Mouse (Mus musculus): Measurements from ENCODE around the gene Sfxn5. TPM values are rescaled to one million over a fixed set of nuclear protein-coding genes. Genes with fewer than 3 reads are reported as not detected.

Gene Sfxn5
- total RNA-seq, 2 experiments from 2014 or later: 0.92 to 0.93 TPM

GRCm38 (mm10) chr6:85206182-85206938 lies 126.9 kb downstream of the Sfxn5 start:
- ATAC-seq (replicated peaks; ENCODE audit: poor library complexity, severe bottlenecking): no peak

DNA sequence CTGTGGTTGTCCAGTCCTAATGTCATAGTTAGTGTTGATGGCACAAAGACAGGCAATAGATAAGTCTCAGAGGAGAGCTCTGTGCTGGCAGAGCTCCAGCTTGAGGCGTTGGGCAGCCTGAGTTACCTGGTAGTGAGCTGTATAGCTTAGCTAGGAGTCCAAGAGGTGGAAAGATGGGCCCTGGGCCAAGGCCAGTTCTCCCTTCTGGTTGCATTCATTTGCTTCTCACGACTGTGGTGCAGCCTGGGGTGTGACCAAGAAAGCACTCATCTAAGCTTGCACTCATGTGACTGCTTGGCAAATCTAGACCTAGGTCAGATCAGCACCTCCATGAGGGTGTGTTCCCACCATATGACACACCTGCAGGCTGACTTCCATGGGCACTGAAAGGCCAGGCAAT lies 135.3 kb downstream of the Sfxn5 start:
- ATAC-seq (replicated peaks; ENCODE audit: poor library complexity, severe bottlenecking): no peak

DNA sequence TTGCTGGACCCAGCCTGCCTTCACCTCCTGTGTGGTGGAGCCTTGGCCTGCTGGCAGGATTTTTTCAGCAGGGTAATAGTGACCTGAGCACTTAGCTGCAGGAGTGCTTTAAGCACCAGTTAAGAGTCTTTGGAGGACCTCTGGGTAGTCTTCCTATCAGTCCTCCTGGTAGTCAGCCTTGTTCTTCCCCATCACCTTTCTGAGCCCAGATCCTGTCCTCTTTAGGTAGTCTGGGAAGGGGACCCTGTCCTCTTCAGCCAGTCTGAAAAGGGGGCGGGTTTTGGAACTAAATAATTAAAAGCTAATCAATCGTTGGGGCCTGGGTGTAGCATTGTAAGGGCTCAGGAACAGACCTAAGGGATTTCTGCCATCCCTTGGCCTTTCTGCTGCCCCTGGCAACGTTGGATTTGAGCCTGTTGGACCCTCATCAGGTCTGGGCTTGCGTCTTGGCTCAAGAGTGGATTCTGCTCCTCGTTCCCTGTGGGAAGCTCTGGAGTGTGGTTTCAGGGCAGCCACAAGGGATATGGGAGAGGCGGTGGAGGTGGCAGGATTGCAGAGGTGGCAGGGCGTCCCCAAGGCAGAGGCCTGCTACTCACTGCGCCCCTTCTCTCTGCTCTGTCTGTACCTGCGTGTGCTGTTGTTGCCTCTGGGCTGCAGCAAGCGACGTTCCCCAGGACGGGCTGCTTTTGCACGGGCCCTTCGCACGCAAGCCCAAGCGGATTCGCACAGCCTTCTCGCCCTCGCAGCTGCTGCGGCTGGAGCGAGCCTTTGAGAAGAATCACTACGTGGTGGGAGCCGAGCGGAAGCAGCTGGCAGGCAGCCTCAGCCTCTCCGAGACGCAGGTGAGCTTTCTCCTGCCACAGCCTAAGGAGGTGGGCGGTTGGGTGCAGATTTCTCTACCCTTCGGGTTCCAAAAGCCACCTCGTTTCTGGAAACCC lies 139.6 kb downstream of the Sfxn5 start:
- no peak for ATAC-seq (replicated peaks; ENCODE audit: poor library complexity, severe bottlenecking)

GRCm38 (mm10) chr6:85191751-85192440 lies 141.3 kb downstream of the Sfxn5 start:
- no peak for ATAC-seq (replicated peaks; ENCODE audit: poor library complexity, severe bottlenecking)

DNA sequence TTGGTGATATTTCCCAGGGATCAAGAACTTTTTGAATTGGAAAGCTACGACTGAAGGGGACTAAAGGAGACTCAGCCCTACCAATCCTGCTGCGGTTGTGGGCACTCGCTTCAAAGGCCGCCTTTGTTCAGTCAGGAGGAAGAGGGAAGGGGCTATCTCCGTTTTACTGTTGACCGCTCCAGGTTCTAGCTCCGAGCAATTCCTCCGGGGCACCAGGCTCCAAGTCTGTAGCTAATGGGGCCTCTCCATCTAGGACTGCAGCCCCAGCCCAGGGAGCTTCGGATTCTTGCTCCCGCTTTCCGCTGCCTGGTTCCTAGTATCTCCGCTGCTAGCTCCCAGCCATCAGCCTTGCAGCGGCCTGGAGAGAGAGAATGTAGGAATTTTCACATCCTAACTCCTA lies 142.6 kb downstream of the Sfxn5 start:
- ATAC-seq (replicated peaks; ENCODE audit: poor library complexity, severe bottlenecking): no peak

- ATAC-seq (replicated peaks; ENCODE audit: poor library complexity, severe bottlenecking): no peak; the same call in 1 of the 2 replicates
Observed at GRCm38 (mm10) chr6:85189911-85190591, 143.2 kb downstream of the Sfxn5 start.

DNA sequence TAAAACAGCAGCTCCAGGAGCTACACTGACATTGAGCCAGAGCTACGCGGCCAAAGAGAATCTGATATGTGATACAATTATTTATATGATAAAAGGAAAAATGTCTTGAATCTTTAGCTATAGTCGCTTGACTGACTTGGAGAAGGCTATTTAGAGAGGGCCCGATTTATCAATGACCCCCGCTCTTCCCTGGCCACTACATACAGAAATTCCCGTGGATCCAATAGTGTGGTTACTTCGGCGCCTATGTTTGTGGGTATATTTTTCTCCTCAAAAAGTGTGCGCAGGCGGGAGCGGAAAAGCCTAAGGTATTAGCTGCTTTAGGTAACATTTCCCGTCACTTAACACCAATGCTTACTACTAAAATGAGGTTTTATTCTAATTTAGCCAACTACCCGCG lies 143.9 kb downstream of the Sfxn5 start:
- ATAC-seq (replicated peaks; ENCODE audit: poor library complexity, severe bottlenecking): no peak

- ATAC-seq (replicated peaks; ENCODE audit: poor library complexity, severe bottlenecking): no peak
Observed at GRCm38 (mm10) chr6:85188256-85189110, 144.7 kb downstream of the Sfxn5 start.

DNA sequence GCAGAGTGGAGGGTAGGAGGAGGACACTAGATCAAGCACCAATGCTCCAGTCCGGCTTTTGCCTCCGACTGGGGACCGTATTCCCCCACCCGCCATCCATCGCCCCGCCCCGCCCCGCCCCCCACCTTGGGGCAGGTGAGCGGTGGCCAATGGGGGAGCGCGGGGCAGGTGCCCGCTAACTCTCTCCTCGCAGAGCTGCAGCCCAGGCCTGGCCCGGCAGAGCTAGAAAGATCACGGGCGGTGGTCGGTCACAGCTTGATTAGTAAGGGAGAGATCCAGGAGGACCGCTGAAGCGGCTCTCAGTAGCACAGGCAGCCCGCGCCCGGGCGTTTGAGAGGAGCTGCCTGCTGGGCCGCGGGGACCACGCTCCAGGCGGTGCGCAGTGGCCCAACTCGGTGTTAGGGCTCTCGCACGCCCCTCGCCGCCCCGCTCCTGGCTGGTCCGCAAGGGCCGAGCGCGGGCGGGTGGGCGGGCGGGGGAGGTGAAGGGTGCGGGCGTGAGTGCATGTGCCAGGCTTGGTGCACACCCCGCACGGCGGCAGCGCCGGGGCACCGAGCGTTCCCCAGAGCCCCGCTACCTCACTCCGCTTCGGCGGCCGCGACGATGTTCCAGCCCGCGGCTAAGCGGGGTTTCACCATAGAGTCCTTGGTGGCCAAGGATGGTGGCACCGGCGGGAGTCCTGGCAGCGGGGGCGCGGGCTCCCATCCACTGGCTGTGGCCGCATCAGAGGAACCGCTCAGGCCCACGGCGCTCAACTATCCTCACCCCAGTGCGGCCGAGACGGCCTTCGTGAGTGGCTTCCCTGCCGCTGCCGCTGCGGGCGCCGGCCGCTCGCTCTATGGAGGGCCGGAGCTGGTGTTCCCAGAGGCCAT lies 145.6 kb downstream of the Sfxn5 start, which contains the start of gene Emx1:
Gene Emx1, plus strand, starts transcription at position 99 of the 872 bp plus-strand sequence.
- ATAC-seq (replicated peaks; ENCODE audit: poor library complexity, severe bottlenecking): no peak

GRCm38 (mm10) chr6:85186744-85187059 lies 146.5 kb downstream of the Sfxn5 start:
- no peak for ATAC-seq (replicated peaks; ENCODE audit: poor library complexity, severe bottlenecking)

- no peak for ATAC-seq (replicated peaks; ENCODE audit: poor library complexity, severe bottlenecking)
Observed at GRCm38 (mm10) chr6:85186033-85186743, 147.0 kb downstream of the Sfxn5 start.

DNA sequence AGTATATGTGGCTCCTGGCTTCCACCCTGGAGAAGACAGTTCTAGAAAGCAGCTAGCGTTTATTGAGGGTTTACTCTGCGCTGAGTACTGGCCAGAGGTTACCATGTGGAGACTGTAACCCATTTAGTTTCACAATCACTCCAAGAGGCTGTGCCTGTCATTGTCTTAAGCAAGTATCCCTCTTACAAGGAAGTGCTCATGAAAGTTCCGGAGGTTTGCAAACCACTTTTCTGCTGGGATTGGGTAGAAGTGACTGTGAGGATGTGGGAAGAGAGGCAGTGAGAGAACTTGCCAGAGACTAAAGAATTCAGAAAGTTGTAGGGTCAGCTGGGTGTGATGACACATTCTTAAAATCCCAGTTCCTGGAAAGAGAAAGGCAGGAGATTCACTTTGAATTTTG lies 149.3 kb downstream of the Sfxn5 start:
- ATAC-seq (replicated peaks; ENCODE audit: poor library complexity, severe bottlenecking): peak; percentile 57

DNA sequence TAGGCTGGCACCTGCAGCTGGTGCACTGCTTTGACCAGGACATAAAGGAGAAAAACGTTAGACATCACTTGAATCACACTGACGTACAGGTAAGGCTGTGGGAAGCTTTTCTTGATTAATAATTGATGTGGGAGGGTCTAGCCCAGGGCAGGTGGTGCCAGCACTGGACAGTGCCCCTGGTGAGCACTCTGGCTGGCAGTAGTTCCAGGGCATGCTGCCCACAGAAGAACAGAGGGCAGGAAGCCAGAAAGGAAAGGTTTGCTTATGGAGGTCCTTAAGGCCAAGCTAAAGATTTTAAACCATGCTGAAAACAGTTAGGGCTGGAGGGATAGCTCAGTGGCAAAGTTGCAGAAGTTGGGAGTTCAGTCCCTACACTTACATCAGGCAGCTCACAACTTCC lies 153.2 kb downstream of the Sfxn5 start:
- ATAC-seq (replicated peaks; ENCODE audit: poor library complexity, severe bottlenecking): no peak

GRCm38 (mm10) chr6:85179569-85179968 lies 153.7 kb downstream of the Sfxn5 start:
- ATAC-seq (replicated peaks; ENCODE audit: poor library complexity, severe bottlenecking): no peak

DNA sequence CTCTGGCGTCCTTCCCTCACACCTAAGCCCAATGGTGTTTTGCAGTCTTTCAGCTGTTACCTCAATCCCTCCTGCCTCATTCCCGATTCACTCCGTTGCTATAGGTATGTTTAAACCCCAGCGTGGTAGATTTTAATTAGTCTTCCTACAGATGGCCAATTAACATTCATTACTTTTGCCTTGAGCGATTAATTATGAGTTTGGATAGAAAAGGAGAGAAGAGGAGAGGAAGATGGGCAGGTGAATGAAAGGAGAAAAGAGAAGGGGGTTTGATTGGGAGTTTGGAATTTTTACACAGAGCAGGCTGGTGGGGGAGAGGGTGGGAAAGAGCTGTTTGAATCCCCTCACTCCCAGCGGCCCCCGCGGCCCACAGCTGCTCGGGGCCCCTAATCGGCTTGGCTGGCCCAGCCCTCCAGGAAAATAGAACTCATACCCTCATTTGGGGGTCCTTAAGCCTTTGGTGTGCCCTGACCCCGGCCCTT lies 167.7 kb downstream of the Sfxn5 start:
- no peak for ATAC-seq (replicated peaks; ENCODE audit: poor library complexity, severe bottlenecking)
